29 mouse cellular contexts compared by ENCODE assay signal in the genomic region with DNA sequence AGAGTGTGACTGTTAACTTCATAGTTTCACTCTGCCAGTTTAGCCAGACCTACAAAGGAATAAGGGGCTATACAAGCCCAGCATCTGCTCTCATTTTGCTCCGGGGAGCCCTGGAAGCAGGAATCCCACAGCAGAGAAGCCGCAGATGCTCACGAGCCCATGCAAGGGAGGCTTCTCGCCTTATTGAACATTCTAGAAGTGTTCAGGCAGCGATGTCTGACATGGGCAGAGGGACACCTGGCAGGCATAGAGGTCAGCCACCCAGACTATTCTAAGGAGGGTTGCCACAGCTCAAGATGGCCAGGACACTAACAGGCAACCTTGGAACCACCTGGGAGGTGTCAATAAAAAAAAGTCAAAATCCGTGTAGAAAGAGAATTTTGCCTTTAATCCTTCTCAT.
"Had no signal": no experiment of that assay in that cellular context is flagged by ENCODE, and none has a peak within 500 bp of the region (broad histone marks: within the 10 kb centered on the region; RNA-seq: fewer than 3 reads in every experiment).

No protein-coding gene starts in this region.

- H3K4me1 ChIP-seq: embryonic facial prominence, embryonic 12.5 days; embryonic facial prominence, embryonic 15.5 days had no signal

- DNase-seq: cerebellum, adult 18-20 months; cerebellum, adult 2 months; cerebellum, adult 8-10 months; cerebellum, adult 9-10 months; cerebellum, adult 9-11 months; cerebellum, postnatal 10 days; cerebellum, postnatal 14 days; cerebellum, postnatal 25 days; cerebellum, postnatal 36 days; embryo, embryonic 11 days; forebrain, postnatal 0 days; gastrocnemius, adult 2 months; gastrocnemius, postnatal 10 days; gastrocnemius, postnatal 14 days; gastrocnemius, postnatal 25 days; gastrocnemius, postnatal 36 days; heart, adult 18-20 months; heart, adult 2 months had no signal

- H3K27me3 ChIP-seq: embryonic facial prominence, embryonic 12.5 days; embryonic facial prominence, embryonic 13.5 days; embryonic facial prominence, embryonic 15.5 days; forebrain, embryonic 12.5 days; forebrain, embryonic 13.5 days; forebrain, embryonic 15.5 days had no signal

- ATAC-seq: forebrain, embryonic 13.5 days; forebrain, embryonic 14.5 days; forebrain, embryonic 15.5 days; forebrain, embryonic 16.5 days; forebrain, postnatal 0 days had no signal

- H3K4me3 ChIP-seq: embryonic facial prominence, embryonic 10.5 days; embryonic facial prominence, embryonic 12.5 days; embryonic facial prominence, embryonic 13.5 days; embryonic facial prominence, embryonic 15.5 days; erythroblast, embryonic 14.5 days; forebrain, embryonic 10.5 days; forebrain, embryonic 12.5 days; forebrain, embryonic 13.5 days; forebrain, embryonic 15.5 days; gastrocnemius, adult 2 months; heart, adult 2 months had no signal

- H3K27ac ChIP-seq: embryonic facial prominence, embryonic 10.5 days; embryonic facial prominence, embryonic 12.5 days; embryonic facial prominence, embryonic 13.5 days; embryonic facial prominence, embryonic 15.5 days; forebrain, embryonic 10.5 days; forebrain, embryonic 12.5 days; forebrain, embryonic 13.5 days; forebrain, embryonic 15.5 days; gastrocnemius, adult 2 months; heart, adult 2 months had no signal

- H3K36me3 ChIP-seq: embryonic facial prominence, embryonic 15.5 days; forebrain, embryonic 12.5 days; forebrain, embryonic 15.5 days had no signal

- H3K9me3 ChIP-seq: embryonic facial prominence, embryonic 10.5 days; embryonic facial prominence, embryonic 12.5 days; embryonic facial prominence, embryonic 13.5 days; embryonic facial prominence, embryonic 15.5 days; forebrain, embryonic 10.5 days; forebrain, embryonic 12.5 days; forebrain, embryonic 13.5 days; forebrain, embryonic 15.5 days had no signal
